Mouse (Mus musculus) cortical plate, adult 2 months (tissue): ENCODE measurements around the gene Tbc1d1. TPM values are rescaled to one million over a fixed set of nuclear protein-coding genes. Genes with fewer than 3 reads are reported as not detected.
A peak's percentile ranks its signal among the peaks of the same experiment; 100 is the strongest.

Source experiments
- H3K27ac ChIP-seq: fragments of 200-500 bp; 2 replicates; pipeline ENCODE4 v1.5.1; 2012; ENCODE audit warnings: low read length, control low read depth, inconsistent platforms; ENCODE audit not compliant: insufficient read depth
- H3K4me1 ChIP-seq: fragments of 200-500 bp; 2 replicates; pipeline ENCODE4 v1.6.1; 2011; ENCODE audit warnings: low read length; ENCODE audit not compliant: control insufficient read depth, insufficient read depth
- H3K4me3 ChIP-seq: fragments of 200-500 bp; 2 replicates; pipeline ENCODE4 v1.5.1; 2011; ENCODE audit warnings: mild to moderate bottlenecking, low read length, control low read depth; ENCODE audit not compliant: insufficient read depth
- CTCF ChIP-seq: fragments of 200-500 bp; IDR thresholded peaks from 2 replicates; pipeline ENCODE4 v1.5.1; 2011; ENCODE audit warnings: mild to moderate bottlenecking, control low read depth, low read length; ENCODE audit not compliant: insufficient read depth; ENCODE audit errors: extremely low read depth
- POLR2A ChIP-seq: fragments of 200-500 bp; IDR thresholded peaks from 2 replicates; pipeline ENCODE4 v1.6.1; 2011; ENCODE audit warnings: mild to moderate bottlenecking, low read length, control low read depth; ENCODE audit not compliant: insufficient read depth; ENCODE audit errors: extremely low read depth
- polyA plus RNA-seq: library from polyadenylated mRNA; depleted of rRNA; stranded (reverse); fragments of >200 nt; gene quantifications from 2 replicates; pipeline ENCODE4 v1.2.3, GENCODE M21; 2012

Tbc1d1 gene
- polyA plus RNA-seq, 1 experiment, result 13.8 TPM

GRCm38 (mm10) chr5:64198624-64199023 is 42.5 kb downstream of the Tbc1d1 start:
- TF ChIP-seq POLR2A, result no peak
- no peak for TF ChIP-seq CTCF
- no peak overlapping the region for H3K27ac ChIP-seq
- no peak overlapping the region for H3K4me3 ChIP-seq
- H3K4me1 ChIP-seq, result no peaks in the 10 kb centered on the region

GRCm38 (mm10) chr5:64201071-64201470 is 45.0 kb downstream of the Tbc1d1 start:
- Histone ChIP-seq H3K4me3 (no peak overlapping the region), H3K27ac (no peak overlapping the region), H3K4me1 (no peaks in the 10 kb centered on the region)
- TF ChIP-seq POLR2A (no peak), CTCF (no peak)

GRCm38 (mm10) chr5:64202306-64202705 is 46.2 kb downstream of the Tbc1d1 start:
- H3K4me3 ChIP-seq, result no peak overlapping the region
- no peak overlapping the region for H3K27ac ChIP-seq
- TF ChIP-seq POLR2A, result no peak
- peak; percentile 83 for TF ChIP-seq CTCF
- no peaks in the 10 kb centered on the region for H3K4me1 ChIP-seq

GRCm38 (mm10) chr5:64205610-64206009 is 49.5 kb downstream of the Tbc1d1 start:
- Histone ChIP-seq H3K4me3 (no peak overlapping the region), H3K27ac (no peak overlapping the region), H3K4me1 (no peaks in the 10 kb centered on the region)
- TF ChIP-seq POLR2A, result no peak
- TF ChIP-seq CTCF, result no peak

GRCm38 (mm10) chr5:64206431-64206830 is 50.3 kb downstream of the Tbc1d1 start:
- no peak for TF ChIP-seq CTCF
- no peak for TF ChIP-seq POLR2A
- H3K27ac ChIP-seq, result no peak overlapping the region

GRCm38 (mm10) chr5:64206875-64207274 is 50.8 kb downstream of the Tbc1d1 start:
- no peak overlapping the region for H3K4me3 ChIP-seq
- peaks cover 2% of the 10 kb centered on the region; the same call in 1 of the 2 replicates for H3K4me1 ChIP-seq
- TF ChIP-seq POLR2A (no peak), CTCF (no peak)
- H3K27ac ChIP-seq, result no peak overlapping the region

More at GRCm38 (mm10) chr5:64206431-64206830, 50.3 kb downstream of the Tbc1d1 start:
- no peak overlapping the region for H3K4me3 ChIP-seq
- H3K4me1 ChIP-seq, result peaks cover 2% of the 10 kb centered on the region; the same call in 1 of the 2 replicates

GRCm38 (mm10) chr5:64207800-64208199 is 51.7 kb downstream of the Tbc1d1 start:
- Histone ChIP-seq H3K4me1 (peaks cover 2% of the 10 kb centered on the region), H3K4me3 (no peak overlapping the region), H3K27ac (no peak overlapping the region)
- TF ChIP-seq CTCF (no peak), POLR2A (no peak)

- no peak overlapping the region for H3K27ac ChIP-seq
- no peak for TF ChIP-seq CTCF
- no peak for TF ChIP-seq POLR2A
- H3K4me1 ChIP-seq, result peaks cover 2% of the 10 kb centered on the region
- H3K4me3 ChIP-seq, result no peak overlapping the region
Observed at GRCm38 (mm10) chr5:64210817-64211216, 54.7 kb downstream of the Tbc1d1 start.

- peaks cover 2% of the 10 kb centered on the region for H3K4me1 ChIP-seq
- TF ChIP-seq CTCF (no peak), POLR2A (no peak)
- no peak overlapping the region for H3K4me3 ChIP-seq
- no peak overlapping the region for H3K27ac ChIP-seq
Observed at GRCm38 (mm10) chr5:64211284-64211683, 55.2 kb downstream of the Tbc1d1 start.

GRCm38 (mm10) chr5:64212206-64212605 is 56.1 kb downstream of the Tbc1d1 start:
- no peak overlapping the region for H3K27ac ChIP-seq
- TF ChIP-seq CTCF (no peak), POLR2A (no peak)
- no peak overlapping the region for H3K4me3 ChIP-seq
- H3K4me1 ChIP-seq, result peaks cover 2% of the 10 kb centered on the region
